Mouse (Mus musculus): Measurements from ENCODE around the gene Gabbr2. TPM values are rescaled to one million over a fixed set of nuclear protein-coding genes. Genes with fewer than 3 reads are reported as not detected.

Gene Gabbr2
- polyA plus RNA-seq, 1 experiment from 2014 or later, result 5.5 TPM

GRCm38 (mm10) chr4:46727153-46727552 is 264.5 kb downstream of the Gabbr2 start:
- Histone ChIP-seq H3K4me3 (replicated peaks; ENCODE audit: low read length) (no peak overlapping the region), H3K9me3 (ENCODE audit: control insufficient read depth, low read length) (no peaks in the 10 kb centered on the region), H3K36me3 (ENCODE audit: control insufficient read depth, insufficient read depth) (no peaks in the 10 kb centered on the region), H3K9ac (replicated peaks; ENCODE audit: low read depth, low read length) (no peak overlapping the region), H3K27ac (ENCODE audit: low read length) (no peak overlapping the region), H3K4me2 (ENCODE audit: low read length) (no peak overlapping the region), H3K4me1 (replicated peaks; ENCODE audit: control insufficient read depth, insufficient read depth, low read length) (peaks cover 15% of the 10 kb centered on the region), H3K27me3 (replicated peaks; ENCODE audit: control insufficient read depth, insufficient read depth, low read length) (no peaks in the 10 kb centered on the region)
- no peak for ATAC-seq
- 56% methylated on average over 11 of the region's 11 CpGs for WGBS

GRCm38 (mm10) chr4:46720821-46721557 is 270.7 kb downstream of the Gabbr2 start:
- Histone ChIP-seq H3K27me3 (replicated peaks; ENCODE audit: control insufficient read depth, insufficient read depth, low read length) (no peaks in the 10 kb centered on the region), H3K36me3 (ENCODE audit: control insufficient read depth, insufficient read depth) (no peaks in the 10 kb centered on the region), H3K9ac (replicated peaks; ENCODE audit: low read depth, low read length) (no peak overlapping the region), H3K27ac (ENCODE audit: low read length) (no peak overlapping the region), H3K4me3 (replicated peaks; ENCODE audit: low read length) (no peak overlapping the region), H3K9me3 (ENCODE audit: control insufficient read depth, low read length) (no peaks in the 10 kb centered on the region), H3K4me2 (ENCODE audit: low read length) (no peak overlapping the region), H3K4me1 (replicated peaks; ENCODE audit: control insufficient read depth, insufficient read depth, low read length) (no peaks in the 10 kb centered on the region; the same call in 1 of the 2 replicates)
- WGBS, result 79% methylated on average over 16 of the region's 16 CpGs
- no peak for ATAC-seq

GRCm38 (mm10) chr4:46720070-46720469 is 271.6 kb downstream of the Gabbr2 start:
- H3K27ac ChIP-seq (ENCODE audit: low read length), result no peak overlapping the region
- ATAC-seq, result no peak
- H3K4me2 ChIP-seq (ENCODE audit: low read length), result no peak overlapping the region
- WGBS, result 76% methylated on average over 1 of the region's 1 CpGs
- H3K27me3 ChIP-seq (replicated peaks; ENCODE audit: control insufficient read depth, insufficient read depth, low read length), result no peaks in the 10 kb centered on the region
- no peak overlapping the region for H3K4me3 ChIP-seq (replicated peaks; ENCODE audit: low read length)
- no peak overlapping the region for H3K9ac ChIP-seq (replicated peaks; ENCODE audit: low read depth, low read length)
- no peaks in the 10 kb centered on the region; the same call in 1 of the 2 replicates for H3K4me1 ChIP-seq (replicated peaks; ENCODE audit: control insufficient read depth, insufficient read depth, low read length)
- no peaks in the 10 kb centered on the region for H3K9me3 ChIP-seq (ENCODE audit: control insufficient read depth, low read length)
- no peaks in the 10 kb centered on the region for H3K36me3 ChIP-seq (ENCODE audit: control insufficient read depth, insufficient read depth)

GRCm38 (mm10) chr4:46718624-46719023 is 273.0 kb downstream of the Gabbr2 start:
- no peak overlapping the region for H3K4me3 ChIP-seq (replicated peaks; ENCODE audit: low read length)
- no peak overlapping the region for H3K9ac ChIP-seq (replicated peaks; ENCODE audit: low read depth, low read length)
- no peaks in the 10 kb centered on the region; the same call in 1 of the 2 replicates for H3K4me1 ChIP-seq (replicated peaks; ENCODE audit: control insufficient read depth, insufficient read depth, low read length)
- H3K27me3 ChIP-seq (replicated peaks; ENCODE audit: control insufficient read depth, insufficient read depth, low read length), result no peaks in the 10 kb centered on the region
- WGBS, result 36% methylated on average over 7 of the region's 7 CpGs
- no peak for ATAC-seq
- no peaks in the 10 kb centered on the region for H3K9me3 ChIP-seq (ENCODE audit: control insufficient read depth, low read length)
- no peak overlapping the region for H3K27ac ChIP-seq (ENCODE audit: low read length)
- H3K4me2 ChIP-seq (ENCODE audit: low read length), result no peak overlapping the region
- no peaks in the 10 kb centered on the region for H3K36me3 ChIP-seq (ENCODE audit: control insufficient read depth, insufficient read depth)

- peaks cover 2% of the 10 kb centered on the region; the same call in 1 of the 2 replicates for H3K4me1 ChIP-seq (replicated peaks; ENCODE audit: control insufficient read depth, insufficient read depth, low read length)
- 51% methylated on average over 5 of the region's 5 CpGs for WGBS
- no peaks in the 10 kb centered on the region for H3K27me3 ChIP-seq (replicated peaks; ENCODE audit: control insufficient read depth, insufficient read depth, low read length)
- no peak overlapping the region for H3K9ac ChIP-seq (replicated peaks; ENCODE audit: low read depth, low read length)
- H3K9me3 ChIP-seq (ENCODE audit: control insufficient read depth, low read length), result no peaks in the 10 kb centered on the region
- no peak for ATAC-seq
- H3K36me3 ChIP-seq (ENCODE audit: control insufficient read depth, insufficient read depth), result no peaks in the 10 kb centered on the region
- no peak overlapping the region for H3K4me2 ChIP-seq (ENCODE audit: low read length)
- no peak overlapping the region for H3K27ac ChIP-seq (ENCODE audit: low read length)
- H3K4me3 ChIP-seq (replicated peaks; ENCODE audit: low read length), result no peak overlapping the region
Observed at GRCm38 (mm10) chr4:46717156-46717555, 274.5 kb downstream of the Gabbr2 start.

- no peaks in the 10 kb centered on the region for H3K9me3 ChIP-seq (ENCODE audit: control insufficient read depth, low read length)
- H3K4me1 ChIP-seq (replicated peaks; ENCODE audit: control insufficient read depth, insufficient read depth, low read length), result peaks cover 6% of the 10 kb centered on the region
- no peaks in the 10 kb centered on the region for H3K36me3 ChIP-seq (ENCODE audit: control insufficient read depth, insufficient read depth)
- no peak overlapping the region for H3K27ac ChIP-seq (ENCODE audit: low read length)
- H3K27me3 ChIP-seq (replicated peaks; ENCODE audit: control insufficient read depth, insufficient read depth, low read length), result no peaks in the 10 kb centered on the region
- no peak overlapping the region for H3K9ac ChIP-seq (replicated peaks; ENCODE audit: low read depth, low read length)
- 0% methylated on average over 1 of the region's 1 CpGs for WGBS
- no peak overlapping the region for H3K4me3 ChIP-seq (replicated peaks; ENCODE audit: low read length)
- H3K4me2 ChIP-seq (ENCODE audit: low read length), result no peak overlapping the region
- ATAC-seq, result no peak
Observed at GRCm38 (mm10) chr4:46716361-46716760, 275.3 kb downstream of the Gabbr2 start.

GRCm38 (mm10) chr4:46710523-46710922 is 281.1 kb downstream of the Gabbr2 start:
- H3K9me3 ChIP-seq (ENCODE audit: control insufficient read depth, low read length), result no peaks in the 10 kb centered on the region
- H3K36me3 ChIP-seq (ENCODE audit: control insufficient read depth, insufficient read depth), result no peaks in the 10 kb centered on the region
- no peak overlapping the region for H3K27ac ChIP-seq (ENCODE audit: low read length)
- H3K4me1 ChIP-seq (replicated peaks; ENCODE audit: control insufficient read depth, insufficient read depth, low read length), result peaks cover 26% of the 10 kb centered on the region
- 46% methylated on average over 4 of the region's 4 CpGs for WGBS
- no peak overlapping the region for H3K4me3 ChIP-seq (replicated peaks; ENCODE audit: low read length)
- H3K4me2 ChIP-seq (ENCODE audit: low read length), result no peak overlapping the region
- no peak for ATAC-seq
- no peak overlapping the region for H3K9ac ChIP-seq (replicated peaks; ENCODE audit: low read depth, low read length)
- H3K27me3 ChIP-seq (replicated peaks; ENCODE audit: control insufficient read depth, insufficient read depth, low read length), result no peaks in the 10 kb centered on the region

- Histone ChIP-seq H3K4me1 (replicated peaks; ENCODE audit: control insufficient read depth, insufficient read depth, low read length) (peaks cover 26% of the 10 kb centered on the region), H3K36me3 (ENCODE audit: control insufficient read depth, insufficient read depth) (no peaks in the 10 kb centered on the region), H3K9ac (replicated peaks; ENCODE audit: low read depth, low read length) (no peak overlapping the region), H3K4me3 (replicated peaks; ENCODE audit: low read length) (no peak overlapping the region), H3K27ac (ENCODE audit: low read length) (no peak overlapping the region), H3K9me3 (ENCODE audit: control insufficient read depth, low read length) (no peaks in the 10 kb centered on the region), H3K27me3 (replicated peaks; ENCODE audit: control insufficient read depth, insufficient read depth, low read length) (no peaks in the 10 kb centered on the region), H3K4me2 (ENCODE audit: low read length) (no peak overlapping the region)
- no peak for ATAC-seq
- WGBS, result 63% methylated on average over 6 of the region's 6 CpGs
Observed at GRCm38 (mm10) chr4:46710018-46710417, 281.7 kb downstream of the Gabbr2 start.

- ATAC-seq, result peak; percentile 67
- Histone ChIP-seq H3K27me3 (replicated peaks; ENCODE audit: control insufficient read depth, insufficient read depth, low read length) (no peaks in the 10 kb centered on the region), H3K9me3 (ENCODE audit: control insufficient read depth, low read length) (no peaks in the 10 kb centered on the region), H3K9ac (replicated peaks; ENCODE audit: low read depth, low read length) (no peak overlapping the region), H3K4me3 (replicated peaks; ENCODE audit: low read length) (no peak overlapping the region), H3K4me1 (replicated peaks; ENCODE audit: control insufficient read depth, insufficient read depth, low read length) (peaks cover 26% of the 10 kb centered on the region), H3K4me2 (ENCODE audit: low read length) (no peak overlapping the region), H3K27ac (ENCODE audit: low read length) (no peak overlapping the region), H3K36me3 (ENCODE audit: control insufficient read depth, insufficient read depth) (no peaks in the 10 kb centered on the region)
- WGBS, result 49% methylated on average over 7 of the region's 7 CpGs
Observed at GRCm38 (mm10) chr4:46709492-46709891, 282.2 kb downstream of the Gabbr2 start.

All from forebrain, embryonic 16.5 days (tissue).